Mouse (Mus musculus): ENCODE measurements around the gene F3. TPM values are rescaled to one million over a fixed set of nuclear protein-coding genes. Genes with fewer than 3 reads are reported as not detected.
"Not testable (repeated sequence)": the region's sequence is repeated elsewhere in the genome, so short reads cannot be mapped to it uniquely, and the experiment has no call there.

F3 gene
- polyA plus RNA-seq, 1 experiment from 2014 or later: 0.17 TPM

DNA sequence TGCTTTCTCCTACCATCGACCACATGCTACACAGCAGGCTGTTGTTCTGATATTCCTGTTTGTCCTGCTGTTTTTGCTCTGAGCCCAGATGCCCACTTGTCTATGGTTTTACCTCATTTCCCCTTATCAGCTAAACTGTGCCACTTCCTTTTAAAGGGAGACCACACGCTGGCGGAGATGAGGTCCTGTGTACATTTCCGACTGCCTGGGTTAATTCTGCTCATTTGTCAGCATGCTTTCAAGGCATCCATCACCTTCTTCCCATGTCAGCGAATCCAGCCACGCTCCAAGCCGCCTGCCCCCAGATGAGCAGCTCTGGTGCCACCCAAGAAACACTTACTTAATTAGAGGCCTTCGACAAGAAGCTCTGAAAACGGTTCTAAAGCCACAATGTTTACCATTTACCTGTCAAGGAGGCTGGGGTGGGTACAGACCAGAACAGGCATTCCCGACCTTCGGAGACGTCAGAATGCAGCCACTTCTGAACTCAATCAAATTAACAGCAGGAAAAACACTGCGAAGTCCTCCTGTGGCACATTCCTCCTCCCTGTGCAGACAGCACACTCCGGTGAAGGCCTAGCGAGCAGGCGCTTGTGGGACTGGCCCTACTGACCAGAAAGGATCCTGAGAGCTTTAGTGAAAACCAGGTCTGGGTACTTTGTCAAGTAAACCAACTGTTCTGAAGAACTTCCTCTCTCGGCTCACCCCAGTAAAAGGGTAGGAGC, 16.3 kb downstream of the F3 start:
- Histone ChIP-seq H3K4me3 (ENCODE audit: inconsistent target) (no peak overlapping the region), H3K27ac (no peak overlapping the region), H3K79me2 (ENCODE audit: inconsistent target) (no peaks in the 10 kb centered on the region), H3K36me3 (ENCODE audit: inconsistent target) (no peaks in the 10 kb centered on the region)
- WGBS (ENCODE audit: missing documents): 27% methylated on average over 17 of the region's 17 CpGs

DNA sequence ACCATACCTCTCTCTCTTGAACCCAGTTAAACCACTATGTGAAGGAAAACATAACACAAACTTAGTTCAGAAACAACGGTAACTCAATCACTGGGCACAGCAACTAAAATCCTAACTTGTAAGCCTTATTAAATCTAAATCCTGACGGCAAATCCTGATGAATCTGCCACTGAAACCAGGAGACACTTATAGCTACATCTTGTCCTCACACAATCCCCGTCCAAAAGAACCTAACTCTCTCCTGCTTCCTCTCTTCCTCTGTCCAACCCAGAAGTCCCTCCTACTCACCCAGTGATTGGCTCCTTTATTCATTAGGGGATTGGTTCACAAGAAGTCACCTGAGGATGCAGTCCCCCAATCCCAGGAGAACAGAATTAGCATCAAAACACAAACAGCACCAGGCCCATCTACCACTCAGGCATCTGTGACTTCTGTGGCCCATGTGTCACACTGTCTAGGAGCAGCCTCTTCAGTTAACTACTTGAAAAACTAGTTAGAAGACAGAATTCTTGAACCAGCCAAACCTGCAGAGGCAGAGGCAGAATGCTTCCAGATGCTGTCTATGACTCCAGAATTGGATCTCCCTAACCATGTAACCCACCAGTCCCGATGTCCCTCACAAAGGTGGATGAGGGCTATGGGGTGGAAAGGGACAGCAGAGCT, 18.0 kb downstream of the F3 start:
- WGBS (ENCODE audit: missing documents): 91% methylated on average over 4 of the region's 4 CpGs
- H3K27ac ChIP-seq; H3K36me3 ChIP-seq (ENCODE audit: inconsistent target); H3K4me3 ChIP-seq (ENCODE audit: inconsistent target); H3K79me2 ChIP-seq (ENCODE audit: inconsistent target): not testable (repeated sequence)

DNA sequence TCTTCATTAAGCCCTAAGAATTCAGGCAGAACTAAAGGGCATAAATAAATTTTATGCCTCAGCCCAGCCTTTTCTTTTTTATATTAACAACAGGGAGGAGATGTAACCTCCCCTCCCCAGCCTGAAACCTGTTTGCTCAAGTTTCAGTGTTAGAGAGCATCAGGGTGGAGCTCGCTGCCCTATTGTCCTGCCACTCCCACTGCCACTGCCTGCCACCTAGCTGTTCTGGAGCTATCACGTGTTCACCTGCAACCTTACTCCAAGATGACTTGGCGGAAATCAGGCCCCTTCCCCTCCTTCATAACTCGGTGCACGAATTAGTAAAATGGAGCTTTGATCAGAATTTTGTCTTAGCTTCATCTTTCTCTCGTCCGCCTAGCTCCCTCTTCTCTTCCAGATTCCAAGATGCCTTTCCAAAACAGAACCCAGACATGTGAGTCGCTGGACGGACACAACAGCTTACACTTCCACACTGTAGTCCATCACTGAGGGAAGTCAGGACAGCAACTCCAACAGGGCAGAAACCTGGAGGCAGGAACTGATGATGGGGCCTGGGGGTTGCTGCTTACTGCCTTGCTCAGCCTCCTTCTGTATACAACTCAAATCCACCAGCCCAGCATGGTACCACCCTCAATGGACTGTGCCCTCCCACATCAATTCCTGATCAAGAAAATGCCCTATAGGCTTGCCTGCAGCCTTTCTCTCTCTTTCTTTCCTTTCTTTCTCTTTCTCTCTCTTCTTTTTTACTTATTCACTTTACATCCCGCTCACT, 31.2 kb downstream of the F3 start:
- H3K27ac ChIP-seq; H3K4me3 ChIP-seq (ENCODE audit: inconsistent target); H3K79me2 ChIP-seq (ENCODE audit: inconsistent target): not testable (repeated sequence)
- H3K36me3 ChIP-seq (ENCODE audit: inconsistent target): peaks cover 16% of the 10 kb centered on the region; the same call in 1 of the 2 replicates
- 74% methylated on average over 10 of the region's 10 CpGs for WGBS (ENCODE audit: missing documents)

DNA sequence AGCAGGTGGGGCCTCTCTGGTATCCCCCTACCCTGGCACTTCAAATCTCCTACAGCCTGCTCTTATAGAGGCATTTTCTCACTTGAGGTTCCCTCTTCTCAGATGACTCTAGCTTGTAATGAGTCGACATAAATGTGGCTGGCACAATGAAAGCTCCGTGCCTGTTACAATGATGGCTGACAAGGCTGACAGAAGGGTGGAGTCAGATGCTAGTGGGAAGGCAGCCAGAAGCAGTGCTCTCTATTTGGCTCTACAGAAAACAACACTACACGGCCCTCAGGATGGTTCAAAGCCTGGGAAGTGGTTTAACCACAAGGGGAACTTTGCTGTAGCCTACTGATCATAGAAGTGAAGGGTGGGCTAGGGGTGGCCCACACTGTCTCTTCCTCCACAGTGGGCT, 31.8 kb downstream of the F3 start:
- H3K4me3 ChIP-seq (ENCODE audit: inconsistent target): no peak overlapping the region
- peaks cover 21% of the 10 kb centered on the region; the same call in 1 of the 2 replicates for H3K36me3 ChIP-seq (ENCODE audit: inconsistent target)
- H3K79me2 ChIP-seq (ENCODE audit: inconsistent target): no peaks in the 10 kb centered on the region
- WGBS (ENCODE audit: missing documents): 8% methylated on average over 3 of the region's 3 CpGs
- no peak overlapping the region for H3K27ac ChIP-seq

DNA sequence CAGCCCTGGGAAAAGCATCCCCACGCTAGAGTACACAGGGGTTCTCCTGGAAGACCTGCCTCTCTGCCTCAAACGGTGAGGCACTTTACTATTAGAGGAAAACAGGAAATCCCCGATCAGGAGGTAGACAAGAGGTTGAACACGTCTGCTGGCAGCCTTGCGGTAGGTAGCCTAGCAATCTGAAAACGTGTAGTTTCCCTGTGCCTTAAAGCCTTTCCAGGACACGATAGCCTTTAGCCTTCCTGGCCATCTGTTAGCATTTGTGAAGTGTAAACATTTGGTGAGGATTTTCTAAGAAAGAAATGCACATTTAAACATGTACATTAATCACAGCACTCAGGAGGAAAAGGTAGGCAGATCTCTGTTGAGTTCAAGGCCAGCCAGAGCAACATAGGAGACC, 35.0 kb downstream of the F3 start:
- Histone ChIP-seq H3K79me2 (ENCODE audit: inconsistent target) (no peaks in the 10 kb centered on the region), H3K27ac (no peak overlapping the region), H3K4me3 (ENCODE audit: inconsistent target) (no peak overlapping the region), H3K36me3 (ENCODE audit: inconsistent target) (peaks cover 31% of the 10 kb centered on the region; the same call in 1 of the 2 replicates)
- 76% methylated on average over 7 of the region's 7 CpGs for WGBS (ENCODE audit: missing documents)

DNA sequence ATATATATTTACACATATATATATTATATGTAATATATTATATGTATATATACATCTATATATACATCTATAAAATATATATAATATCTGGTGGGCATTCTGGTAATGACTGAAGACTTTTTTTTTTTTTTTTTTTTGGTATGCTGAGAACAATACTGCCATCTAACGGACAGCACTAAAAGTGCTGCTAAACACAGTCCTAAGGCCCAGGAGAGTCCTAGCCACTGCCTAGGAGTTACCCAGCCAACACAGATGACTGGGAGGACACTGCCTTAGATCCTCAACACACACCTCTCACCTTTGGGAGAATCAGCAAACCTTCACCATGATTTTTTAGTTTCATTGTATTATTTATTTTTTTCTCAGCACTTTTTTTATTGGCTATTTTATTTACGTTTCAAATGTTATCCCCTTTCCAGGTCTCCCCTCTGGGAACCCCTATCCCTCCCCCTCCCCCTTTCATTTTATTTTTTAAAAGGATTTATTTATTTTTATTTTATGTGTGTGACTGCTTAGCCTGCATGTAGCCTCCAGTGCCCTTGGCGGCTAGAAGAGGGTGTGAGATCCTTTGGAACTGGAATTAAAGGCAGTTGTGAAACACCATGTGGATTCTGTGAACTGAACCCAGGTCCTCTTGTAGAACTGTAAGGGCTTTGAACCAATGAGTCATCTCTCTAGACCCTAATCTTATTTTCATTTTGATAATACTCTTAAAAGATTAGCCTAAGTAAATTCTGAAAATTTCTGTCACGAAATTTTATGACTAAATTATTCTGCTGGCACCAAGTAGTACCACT, 38.9 kb downstream of the F3 start:
- 87% methylated on average over 3 of the region's 4 CpGs for WGBS (ENCODE audit: missing documents)

DNA sequence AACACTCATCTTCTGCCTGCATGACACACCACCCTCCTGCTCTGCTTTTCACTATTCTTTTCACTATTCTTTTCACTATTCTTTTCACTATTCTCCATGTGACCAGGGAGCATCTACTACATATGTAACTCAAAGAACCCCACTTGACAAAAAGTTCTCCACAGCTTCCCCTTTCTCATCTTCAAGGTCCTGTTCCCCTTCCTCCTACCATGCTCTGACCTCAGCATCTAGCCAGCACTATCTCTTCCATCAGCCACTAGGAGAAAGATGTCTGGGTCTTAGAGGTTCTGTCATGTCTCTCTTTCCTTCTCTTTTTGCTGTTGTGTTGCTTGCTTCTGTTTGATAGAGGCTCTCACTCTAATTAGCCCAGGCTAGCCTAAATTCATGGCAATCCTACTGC, 42.7 kb downstream of the F3 start:
- Histone ChIP-seq H3K4me3 (ENCODE audit: inconsistent target) (no peak overlapping the region), H3K36me3 (ENCODE audit: inconsistent target) (peaks cover 56% of the 10 kb centered on the region), H3K79me2 (ENCODE audit: inconsistent target) (no peaks in the 10 kb centered on the region), H3K27ac (no peak overlapping the region)

More for the DNA sequence above, 38.9 kb downstream of the F3 start:
- Histone ChIP-seq H3K79me2 (ENCODE audit: inconsistent target) (no peaks in the 10 kb centered on the region), H3K27ac (no peak overlapping the region), H3K36me3 (ENCODE audit: inconsistent target) (peaks cover 54% of the 10 kb centered on the region), H3K4me3 (ENCODE audit: inconsistent target) (no peak overlapping the region)

DNA sequence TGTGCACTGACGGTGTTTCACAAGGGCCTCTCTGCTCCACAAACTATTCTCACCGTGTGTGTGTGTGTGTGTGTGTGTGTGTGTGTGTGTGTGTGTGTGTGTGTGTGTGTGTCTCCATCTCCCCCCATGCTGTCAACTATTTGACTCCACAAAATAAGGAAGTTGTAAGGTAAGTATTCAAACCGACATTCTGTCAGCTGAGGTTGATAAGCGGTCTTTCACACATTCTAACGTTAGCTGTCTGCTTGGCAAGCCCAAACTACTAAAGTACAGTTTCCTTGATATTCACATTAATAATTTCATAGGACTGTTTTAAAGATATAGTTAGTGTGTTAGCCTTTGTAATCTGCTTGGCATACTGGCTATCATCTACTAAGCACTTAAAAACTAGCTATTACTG, 43.5 kb downstream of the F3 start:
- Histone ChIP-seq H3K4me3 (ENCODE audit: inconsistent target) (no peak overlapping the region), H3K79me2 (ENCODE audit: inconsistent target) (no peaks in the 10 kb centered on the region), H3K36me3 (ENCODE audit: inconsistent target) (peaks cover 62% of the 10 kb centered on the region), H3K27ac (no peak overlapping the region)
- WGBS (ENCODE audit: missing documents): 56% methylated on average over 4 of the region's 5 CpGs

DNA sequence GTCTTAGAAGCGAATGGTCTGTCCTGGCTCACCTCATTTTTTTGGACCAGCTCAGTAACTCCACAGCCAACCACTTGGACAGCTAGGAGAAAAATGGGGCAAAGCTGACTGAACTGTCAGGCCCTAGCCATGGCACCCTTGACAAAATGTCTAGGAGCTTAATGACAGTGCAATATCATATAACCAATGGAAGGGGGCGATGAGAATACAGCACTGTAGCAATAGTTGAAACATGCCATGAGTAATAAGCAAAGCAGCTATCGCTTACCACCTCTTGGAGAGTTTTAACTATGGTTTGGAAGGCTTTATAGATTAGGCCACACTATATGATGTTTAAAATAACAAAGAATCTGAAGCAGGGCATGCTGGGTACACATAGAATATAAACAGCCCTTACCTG, 45.4 kb downstream of the F3 start:
- H3K36me3 ChIP-seq (ENCODE audit: inconsistent target): peaks cover 68% of the 10 kb centered on the region
- no peak overlapping the region for H3K4me3 ChIP-seq (ENCODE audit: inconsistent target)
- 97% methylated on average over 3 of the region's 3 CpGs for WGBS (ENCODE audit: missing documents)
- H3K27ac ChIP-seq: no peak overlapping the region
- no peaks in the 10 kb centered on the region for H3K79me2 ChIP-seq (ENCODE audit: inconsistent target)

DNA sequence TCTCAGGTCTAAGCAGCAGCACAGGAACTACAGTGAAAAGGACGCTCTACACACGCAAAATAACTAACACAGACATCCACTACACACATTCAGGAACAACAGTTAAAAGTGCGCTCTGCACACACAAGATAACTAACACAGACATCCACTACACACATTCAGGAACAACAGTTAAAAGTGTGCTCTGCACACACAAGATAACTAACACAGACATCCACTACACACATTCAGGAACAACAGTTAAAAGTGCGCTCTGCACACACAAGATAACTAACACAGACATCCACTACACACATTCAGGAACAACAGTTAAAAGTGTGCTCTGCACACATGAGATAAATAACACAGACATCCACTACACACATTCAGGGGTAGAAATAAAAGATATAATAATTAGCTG, 50.0 kb downstream of the F3 start:
- not testable (repeated sequence) for H3K4me3 ChIP-seq (ENCODE audit: inconsistent target); H3K27ac ChIP-seq

DNA sequence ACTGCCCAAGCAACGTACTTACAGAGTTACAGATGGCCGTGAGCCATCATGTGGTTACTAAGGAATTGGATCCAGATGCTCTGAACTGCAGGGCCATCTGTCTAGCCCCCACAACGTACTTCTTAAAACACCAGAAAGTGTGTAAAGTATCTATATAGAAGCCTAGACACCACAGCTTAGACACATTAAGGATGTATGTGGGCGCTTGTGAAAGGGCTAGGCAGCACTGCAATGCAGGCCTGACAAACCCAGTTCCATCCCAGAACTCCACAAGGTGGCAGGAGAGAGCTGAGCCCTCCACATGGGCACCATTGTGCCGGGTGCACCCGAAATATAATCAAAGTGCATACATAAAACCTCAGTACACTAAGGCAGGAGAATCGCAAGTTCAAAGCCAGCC, 54.6 kb downstream of the F3 start:
- 71% methylated on average over 7 of the region's 7 CpGs for WGBS (ENCODE audit: missing documents)
- Histone ChIP-seq H3K27ac (no peak overlapping the region), H3K36me3 (ENCODE audit: inconsistent target) (peaks cover 33% of the 10 kb centered on the region), H3K79me2 (ENCODE audit: inconsistent target) (no peaks in the 10 kb centered on the region), H3K4me3 (ENCODE audit: inconsistent target) (no peak overlapping the region)

More for the DNA sequence above, 50.0 kb downstream of the F3 start:
- WGBS (ENCODE audit: missing documents): no CpG with 5 or more reads among the region's 4 CpGs
- not testable (repeated sequence) for H3K79me2 ChIP-seq (ENCODE audit: inconsistent target)
- peaks cover 64% of the 10 kb centered on the region for H3K36me3 ChIP-seq (ENCODE audit: inconsistent target)

DNA sequence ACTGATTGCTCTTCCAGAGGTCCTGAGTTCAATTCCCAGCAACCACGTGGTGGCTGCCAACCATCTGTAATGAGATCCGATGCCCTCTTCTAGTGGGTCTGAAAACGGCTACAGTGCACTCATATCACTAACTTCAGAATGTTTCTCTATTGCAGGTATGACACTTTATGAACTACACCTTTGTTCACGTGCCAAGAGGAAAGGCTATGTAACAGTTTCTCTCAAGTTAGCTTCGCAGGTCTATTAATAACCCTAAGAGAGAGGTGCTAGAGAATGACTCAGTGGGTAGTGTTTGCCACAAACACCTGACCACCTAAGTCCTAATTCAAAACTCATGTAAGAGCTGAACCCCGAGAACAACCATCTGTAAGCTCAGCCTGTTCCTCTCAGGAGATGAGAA, 59.7 kb downstream of the F3 start:
- Histone ChIP-seq H3K36me3 (ENCODE audit: inconsistent target) (peaks cover 22% of the 10 kb centered on the region), H3K79me2 (ENCODE audit: inconsistent target) (no peaks in the 10 kb centered on the region), H3K27ac (no peak overlapping the region), H3K4me3 (ENCODE audit: inconsistent target) (no peak overlapping the region)
- WGBS (ENCODE audit: missing documents): 94% methylated on average over 6 of the region's 6 CpGs

Measured in macrophage (primary cell).